Mouse (Mus musculus) neural tube, embryonic 12.5 days (tissue): Measurements from ENCODE around the gene Fbxl15. TPM values are rescaled to one million over a fixed set of nuclear protein-coding genes. Genes with fewer than 3 reads are reported as not detected.
A peak's percentile ranks its signal among the peaks of the same experiment; 100 is the strongest.

Experiments
- ATAC-seq: fragments of 200-750 bp; cut with Nextera tagmentation; 2 replicates; pipeline ENCODE4 v1.8.0; 2017; ENCODE audit warnings: low read depth, mild to moderate bottlenecking, moderate TSS enrichment, moderate library complexity; ENCODE audit not compliant: low FRiP score
- H3K27ac ChIP-seq: fragments of 300-500 bp; sonication (generic); 2 replicates; pipeline ENCODE4 v1.5.1; 2016
- H3K27me3 ChIP-seq: fragments of 300-500 bp; sonication (generic); replicated peaks from 2 replicates; pipeline ENCODE4 v1.6.1; 2016; ENCODE audit warnings: mild to moderate bottlenecking
- H3K36me3 ChIP-seq: fragments of 300-500 bp; sonication (generic); 2 replicates; pipeline ENCODE4 v1.6.1; 2016; ENCODE audit warnings: mild to moderate bottlenecking
- H3K4me1 ChIP-seq: fragments of 300-500 bp; sonication (generic); 2 replicates; pipeline ENCODE4 v1.6.1; 2016
- H3K4me2 ChIP-seq: fragments of 300-500 bp; sonication (generic); replicated peaks from 2 replicates; pipeline ENCODE4 v1.6.1; 2016; ENCODE audit warnings: mild to moderate bottlenecking
- H3K4me3 ChIP-seq: fragments of 300-500 bp; sonication (generic); 2 replicates; pipeline ENCODE4 v1.5.1; 2016
- H3K9ac ChIP-seq: fragments of 300-500 bp; sonication (generic); 2 replicates; pipeline ENCODE4 v1.6.1; 2016; ENCODE audit warnings: mild to moderate bottlenecking
- H3K9me3 ChIP-seq: fragments of 300-500 bp; sonication (generic); 2 replicates; pipeline ENCODE4 v1.6.1; 2016; ENCODE audit warnings: mild to moderate bottlenecking
- WGBS: fragments of 180-500 bp; shearing (Covaris S2); methylation state at CpG from one replicate; pipeline ENCODE4 v1.1.7; 2016; 5-methylcytosine and 5-hydroxymethylcytosine counted together
- polyA plus RNA-seq: library from polyadenylated mRNA; unstranded; fragments of >200 nt; fragmentation: Nextera tagmentation; extraction: Ambion mirVana; gene quantifications from 2 replicates; pipeline ENCODE4 v1.2.1, GENCODE M21; 2016

Fbxl15 gene
- polyA plus RNA-seq, 1 experiment from 2014 or later = 26.8 TPM

- 30% methylated on average over 14 of the region's 14 CpGs for WGBS
- ATAC-seq = no peak
- H3K36me3 ChIP-seq = peaks cover 29% of the 10 kb centered on the region
- H3K9ac ChIP-seq = peak overlapping the region; percentile 73
- peak overlapping the region; percentile 66 for H3K4me3 ChIP-seq
- peaks cover 33% of the 10 kb centered on the region for H3K4me1 ChIP-seq
- H3K27me3 ChIP-seq = peaks cover 38% of the 10 kb centered on the region
- H3K27ac ChIP-seq = peak overlapping the region; percentile 83
- H3K4me2 ChIP-seq = peak overlapping the region; percentile 100
- H3K9me3 ChIP-seq = no peaks in the 10 kb centered on the region
These were observed 386 bp upstream of the Fbxl15 start for GRCm38 (mm10) chr19:46327531-46328064.

GRCm38 (mm10) chr19:46329031-46329641, 1.2 kb downstream of the Fbxl15 start:
- Histone ChIP-seq H3K4me3 (peak overlapping the region; percentile 66), H3K4me1 (peaks cover 33% of the 10 kb centered on the region), H3K9me3 (no peaks in the 10 kb centered on the region), H3K27ac (peak overlapping the region; percentile 83; the same call in 1 of the 2 replicates), H3K27me3 (peaks cover 24% of the 10 kb centered on the region), H3K4me2 (peak overlapping the region; percentile 100), H3K36me3 (peaks cover 29% of the 10 kb centered on the region), H3K9ac (peak overlapping the region; percentile 73)
- peak; percentile 1; the same call in 1 of the 2 replicates for ATAC-seq
- WGBS = under 1% methylated on average over 54 of the region's 54 CpGs

- no peak for ATAC-seq
- no peak overlapping the region for H3K27ac ChIP-seq
- H3K4me1 ChIP-seq = peaks cover 33% of the 10 kb centered on the region
- peak overlapping the region; percentile 100 for H3K4me2 ChIP-seq
- H3K27me3 ChIP-seq = peaks cover 16% of the 10 kb centered on the region
- 7% methylated on average over 16 of the region's 16 CpGs for WGBS
- peak overlapping the region; percentile 11; the same call in 1 of the 2 replicates for H3K4me3 ChIP-seq
- H3K9me3 ChIP-seq = no peaks in the 10 kb centered on the region
- peaks cover 29% of the 10 kb centered on the region for H3K36me3 ChIP-seq
- H3K9ac ChIP-seq = no peak overlapping the region
These were observed 2.0 kb downstream of the Fbxl15 start for GRCm38 (mm10) chr19:46329951-46330350.

- peaks cover 29% of the 10 kb centered on the region for H3K36me3 ChIP-seq
- H3K27me3 ChIP-seq = peaks cover 8% of the 10 kb centered on the region
- H3K4me3 ChIP-seq = no peak overlapping the region
- WGBS = 91% methylated on average over 12 of the region's 12 CpGs
- H3K9ac ChIP-seq = no peak overlapping the region
- ATAC-seq = no peak
- H3K9me3 ChIP-seq = no peaks in the 10 kb centered on the region
- no peak overlapping the region for H3K27ac ChIP-seq
- peak overlapping the region; percentile 100 for H3K4me2 ChIP-seq
- H3K4me1 ChIP-seq = peaks cover 33% of the 10 kb centered on the region
These were observed 2.7 kb downstream of the Fbxl15 start for GRCm38 (mm10) chr19:46330696-46331095.

- 90% methylated on average over 14 of the region's 14 CpGs for WGBS
- Histone ChIP-seq H3K27me3 (peaks cover 2% of the 10 kb centered on the region; the same call in 1 of the 2 replicates), H3K4me3 (no peak overlapping the region), H3K9ac (no peak overlapping the region), H3K27ac (no peak overlapping the region), H3K36me3 (peaks cover 29% of the 10 kb centered on the region), H3K9me3 (no peaks in the 10 kb centered on the region), H3K4me1 (peaks cover 30% of the 10 kb centered on the region), H3K4me2 (no peak overlapping the region)
- no peak for ATAC-seq
These were observed 3.3 kb downstream of the Fbxl15 start for GRCm38 (mm10) chr19:46331326-46331725.

- Histone ChIP-seq H3K4me3 (no peak overlapping the region), H3K9ac (no peak overlapping the region), H3K27ac (no peak overlapping the region), H3K9me3 (no peaks in the 10 kb centered on the region), H3K4me1 (peaks cover 28% of the 10 kb centered on the region), H3K4me2 (0 out of 2 replicates have a peak overlapping the region, but pooled peaks have one; percentile 2), H3K36me3 (peaks cover 29% of the 10 kb centered on the region), H3K27me3 (no peaks in the 10 kb centered on the region)
- 87% methylated on average over 3 of the region's 3 CpGs for WGBS
- no peak for ATAC-seq
These were observed 4.0 kb downstream of the Fbxl15 start for GRCm38 (mm10) chr19:46331936-46332335.

- Histone ChIP-seq H3K4me3 (no peak overlapping the region), H3K27me3 (no peaks in the 10 kb centered on the region), H3K36me3 (peaks cover 29% of the 10 kb centered on the region), H3K9ac (no peak overlapping the region), H3K4me2 (no peak overlapping the region; the same call in 1 of the 2 replicates), H3K27ac (no peak overlapping the region), H3K4me1 (peaks cover 27% of the 10 kb centered on the region), H3K9me3 (no peaks in the 10 kb centered on the region)
- ATAC-seq = no peak
- WGBS = 45% methylated on average over 7 of the region's 7 CpGs
These were observed 4.8 kb downstream of the Fbxl15 start for GRCm38 (mm10) chr19:46332721-46333339.

- no peak overlapping the region for H3K9ac ChIP-seq
- H3K4me2 ChIP-seq = no peak overlapping the region
- H3K36me3 ChIP-seq = peaks cover 29% of the 10 kb centered on the region
- WGBS = 87% methylated on average over 3 of the region's 3 CpGs
- no peaks in the 10 kb centered on the region for H3K9me3 ChIP-seq
- no peak overlapping the region for H3K4me3 ChIP-seq
- no peaks in the 10 kb centered on the region for H3K27me3 ChIP-seq
- no peak for ATAC-seq
- peaks cover 22% of the 10 kb centered on the region for H3K4me1 ChIP-seq
- H3K27ac ChIP-seq = no peak overlapping the region
These were observed 5.9 kb downstream of the Fbxl15 start for GRCm38 (mm10) chr19:46333906-46334305.

GRCm38 (mm10) chr19:46337719-46338330, 9.8 kb downstream of the Fbxl15 start:
- Histone ChIP-seq H3K4me1 (peaks cover 6% of the 10 kb centered on the region), H3K4me2 (peak overlapping the region; percentile 65), H3K9me3 (no peaks in the 10 kb centered on the region), H3K4me3 (peak overlapping the region; percentile 54), H3K9ac (peak overlapping the region; percentile 68), H3K36me3 (no peaks in the 10 kb centered on the region), H3K27ac (peak overlapping the region; percentile 16; the same call in 1 of the 2 replicates), H3K27me3 (no peaks in the 10 kb centered on the region)
- WGBS = 34% methylated on average over 15 of the region's 15 CpGs
- peak; percentile 51 for ATAC-seq

GRCm38 (mm10) chr19:46338331-46338936, 10.4 kb downstream of the Fbxl15 start, which contains the start of gene Cuedc2:
Cuedc2 (minus strand) TSS chr19:46338702.
- Histone ChIP-seq H3K9me3 (no peaks in the 10 kb centered on the region), H3K27ac (peak within 1 kb of the TSS; percentile 16), H3K4me1 (peaks cover 6% of the 10 kb centered on the region), H3K4me2 (peak within 1 kb of the TSS; percentile 65), H3K9ac (peak within 1 kb of the TSS; percentile 68), H3K4me3 (peak within 1 kb of the TSS; percentile 54), H3K36me3 (no peaks in the 10 kb centered on the region), H3K27me3 (no peaks in the 10 kb centered on the region)
- ATAC-seq = peak; percentile 87
- under 1% methylated on average over 31 of the region's 31 CpGs for WGBS

- Histone ChIP-seq H3K27me3 (no peaks in the 10 kb centered on the region), H3K4me2 (peak overlapping the region; percentile 40), H3K9ac (no peak overlapping the region), H3K4me1 (peaks cover 6% of the 10 kb centered on the region), H3K4me3 (no peak overlapping the region), H3K9me3 (no peaks in the 10 kb centered on the region), H3K36me3 (no peaks in the 10 kb centered on the region), H3K27ac (no peak overlapping the region)
- 56% methylated on average over 6 of the region's 6 CpGs for WGBS
- ATAC-seq = no peak
These were observed 10.9 kb downstream of the Fbxl15 start for GRCm38 (mm10) chr19:46338942-46339286.
